Mouse (Mus musculus): ENCODE measurements around the gene Smndc1.

Gene Smndc1

GRCm38 (mm10) chr19:53354271-53355000 is 35.9 kb downstream of the Smndc1 start:
- DNase-seq (ENCODE audit: inconsistent age in 2 of 2, low spot score in 1 of 2) = no peak

- DNase-seq (ENCODE audit: inconsistent age in 2 of 2, low spot score in 1 of 2) = no peak
Observed at GRCm38 (mm10) chr19:53353864-53354263, 36.5 kb downstream of the Smndc1 start.

GRCm38 (mm10) chr19:53345766-53346165 is 44.6 kb downstream of the Smndc1 start:
- DNase-seq (ENCODE audit: inconsistent age in 2 of 2, low spot score in 1 of 2) = no peak

GRCm38 (mm10) chr19:53344062-53344461 is 46.3 kb downstream of the Smndc1 start:
- DNase-seq (ENCODE audit: inconsistent age in 2 of 2, low spot score in 1 of 2) = no peak

- no peak for DNase-seq (ENCODE audit: inconsistent age in 2 of 2, low spot score in 1 of 2)
Observed at GRCm38 (mm10) chr19:53343174-53343881, 47.0 kb downstream of the Smndc1 start.

- DNase-seq (ENCODE audit: inconsistent age in 2 of 2, low spot score in 1 of 2) = no peak
Observed at GRCm38 (mm10) chr19:53340423-53340822, 50.0 kb downstream of the Smndc1 start.

- no peak for DNase-seq (ENCODE audit: inconsistent age in 2 of 2, low spot score in 1 of 2)
Observed at GRCm38 (mm10) chr19:53335241-53335640, 55.1 kb downstream of the Smndc1 start.

GRCm38 (mm10) chr19:53333730-53334129 is 56.6 kb downstream of the Smndc1 start:
- no peak for DNase-seq (ENCODE audit: inconsistent age in 2 of 2, low spot score in 1 of 2)

- no peak for DNase-seq (ENCODE audit: inconsistent age in 2 of 2, low spot score in 1 of 2)
Observed at GRCm38 (mm10) chr19:53331882-53332500, 58.4 kb downstream of the Smndc1 start.

- peak; percentile 81 to 88 for DNase-seq (ENCODE audit: inconsistent age in 2 of 2, low spot score in 1 of 2)
Observed at GRCm38 (mm10) chr19:53329992-53330381, 60.4 kb downstream of the Smndc1 start.
